Mouse (Mus musculus) lung, embryonic 16.5 days (tissue): Measurements from ENCODE around the gene Nipal3. TPM values are rescaled to one million over a fixed set of nuclear protein-coding genes. Genes with fewer than 3 reads are reported as not detected.
A peak's percentile ranks its signal among the peaks of the same experiment; 100 is the strongest.

Source experiments
- ATAC-seq: fragments of 200-750 bp; cut with Nextera tagmentation; 2 replicates; pipeline ENCODE4 v1.8.0; 2017; ENCODE audit warnings: low read depth, mild to moderate bottlenecking, moderate library complexity
- H3K27ac ChIP-seq: fragments of 300-500 bp; sonication (generic); 2 replicates; pipeline ENCODE4 v1.5.1; 2014; ENCODE audit warnings: mild to moderate bottlenecking, control low read depth, low read length
- H3K27me3 ChIP-seq: fragments of 300-500 bp; sonication (generic); 2 replicates; pipeline ENCODE4 v1.6.1; 2014; ENCODE audit warnings: low read depth, low read length, mixed read lengths; ENCODE audit not compliant: control insufficient read depth, insufficient read depth
- H3K36me3 ChIP-seq: fragments of 300-500 bp; sonication (generic); 2 replicates; pipeline ENCODE4 v1.6.1; 2014; ENCODE audit warnings: low read length; ENCODE audit not compliant: control insufficient read depth, insufficient read depth
- H3K4me1 ChIP-seq: fragments of 300-500 bp; sonication (generic); replicated peaks from 2 replicates; pipeline ENCODE4 v1.6.1; 2014; ENCODE audit warnings: low read length, mixed read lengths; ENCODE audit not compliant: control insufficient read depth, insufficient read depth
- H3K4me2 ChIP-seq: fragments of 300-500 bp; sonication (generic); 2 replicates; pipeline ENCODE4 v1.6.1; 2014; ENCODE audit warnings: low read depth, low read length, control low read depth
- H3K4me3 ChIP-seq: fragments of 300-500 bp; sonication (generic); 2 replicates; pipeline ENCODE4 v1.5.1; 2014; ENCODE audit warnings: mild to moderate bottlenecking, low read length, control low read depth
- H3K9ac ChIP-seq: fragments of 300-500 bp; sonication (generic); 2 replicates; pipeline ENCODE4 v1.6.1; 2014; ENCODE audit warnings: low read length, control low read depth
- H3K9me3 ChIP-seq: fragments of 300-500 bp; sonication (generic); 2 replicates; pipeline ENCODE4 v1.6.1; 2016; ENCODE audit warnings: low read length; ENCODE audit not compliant: control insufficient read depth
- WGBS: fragments of 180-500 bp; shearing (Covaris S2); extraction: QIAGEN DNeasy Blood & Tissue Kit; methylation state at CpG from one replicate; pipeline ENCODE4 v1.1.7; 2014; 5-methylcytosine and 5-hydroxymethylcytosine counted together
- polyA plus RNA-seq: library from polyadenylated mRNA; unstranded; fragments of >200 nt; fragmentation: Nextera tagmentation; extraction: Ambion mirVana; gene quantifications from 2 replicates; pipeline ENCODE4 v1.2.1, GENCODE M21; 2015

Gene Nipal3
- polyA plus RNA-seq, 1 experiment from 2014 or later = 4.8 TPM

- Histone ChIP-seq H3K9me3 (no peaks in the 10 kb centered on the region), H3K36me3 (no peaks in the 10 kb centered on the region), H3K27ac (peak overlapping the region; percentile 41), H3K4me2 (no peak overlapping the region), H3K27me3 (no peaks in the 10 kb centered on the region), H3K4me3 (no peak overlapping the region), H3K4me1 (peaks cover 23% of the 10 kb centered on the region), H3K9ac (no peak overlapping the region)
- 46% methylated on average over 6 of the region's 6 CpGs for WGBS
- no peak for ATAC-seq
These were observed 41.7 kb downstream of the Nipal3 start for GRCm38 (mm10) chr4:135453164-135453563.

GRCm38 (mm10) chr4:135451360-135452015 is 43.4 kb downstream of the Nipal3 start:
- peak overlapping the region; percentile 47 for H3K4me2 ChIP-seq
- H3K9ac ChIP-seq = peak overlapping the region; percentile 1
- no peaks in the 10 kb centered on the region for H3K9me3 ChIP-seq
- peaks cover 23% of the 10 kb centered on the region for H3K4me1 ChIP-seq
- H3K27ac ChIP-seq = peak overlapping the region; percentile 71
- no peaks in the 10 kb centered on the region for H3K27me3 ChIP-seq
- no peaks in the 10 kb centered on the region for H3K36me3 ChIP-seq
- peak overlapping the region; percentile 11; the same call in 1 of the 2 replicates for H3K4me3 ChIP-seq
- ATAC-seq = peak; percentile 73
- WGBS = 19% methylated on average over 18 of the region's 18 CpGs

DNA sequence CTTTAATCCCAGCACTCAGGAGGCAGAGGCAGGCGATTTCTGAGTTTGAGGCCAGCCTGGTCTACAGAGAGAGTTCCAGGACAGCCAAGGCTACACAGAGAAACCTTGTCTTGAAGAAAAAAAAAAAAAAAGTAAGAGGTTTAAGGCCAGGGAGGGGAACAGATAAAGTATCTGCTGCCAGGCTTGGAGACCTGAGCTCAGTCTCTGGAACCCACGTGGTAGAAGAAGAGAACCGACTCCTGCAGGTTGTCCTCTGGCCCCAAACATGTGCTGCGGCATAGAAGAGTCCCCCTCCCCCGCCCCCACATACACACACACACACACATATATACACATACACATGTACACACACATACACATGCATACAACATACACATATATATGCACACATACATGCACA is 52.4 kb downstream of the Nipal3 start:
- Histone ChIP-seq H3K4me3 (no peak overlapping the region), H3K9me3 (no peaks in the 10 kb centered on the region), H3K36me3 (no peaks in the 10 kb centered on the region), H3K4me1 (peaks cover 4% of the 10 kb centered on the region; the same call in 1 of the 2 replicates), H3K27me3 (no peaks in the 10 kb centered on the region), H3K4me2 (no peak overlapping the region), H3K9ac (no peak overlapping the region), H3K27ac (no peak overlapping the region)
- WGBS = 77% methylated on average over 5 of the region's 5 CpGs
- ATAC-seq = no peak

- Histone ChIP-seq H3K9me3 (no peaks in the 10 kb centered on the region), H3K4me3 (no peak overlapping the region), H3K9ac (no peak overlapping the region), H3K4me2 (no peak overlapping the region), H3K36me3 (no peaks in the 10 kb centered on the region), H3K4me1 (peaks cover 4% of the 10 kb centered on the region; the same call in 1 of the 2 replicates), H3K27ac (peak overlapping the region; percentile 66), H3K27me3 (no peaks in the 10 kb centered on the region)
- 34% methylated on average over 9 of the region's 9 CpGs for WGBS
- ATAC-seq = peak; percentile 26; the same call in 1 of the 2 replicates
These were observed 54.8 kb downstream of the Nipal3 start for GRCm38 (mm10) chr4:135439904-135440522.

- Histone ChIP-seq H3K36me3 (no peaks in the 10 kb centered on the region), H3K4me2 (peak overlapping the region; percentile 45), H3K4me3 (peak overlapping the region; percentile 14; the same call in 1 of the 2 replicates), H3K9ac (peak overlapping the region; percentile 46; the same call in 1 of the 2 replicates), H3K27me3 (no peaks in the 10 kb centered on the region), H3K27ac (peak overlapping the region; percentile 4; the same call in 1 of the 2 replicates), H3K9me3 (no peaks in the 10 kb centered on the region), H3K4me1 (peaks cover 10% of the 10 kb centered on the region; the same call in 1 of the 2 replicates)
- WGBS = 2% methylated on average over 15 of the region's 15 CpGs
- ATAC-seq = peak; percentile 95
These were observed 55.6 kb downstream of the Nipal3 start for GRCm38 (mm10) chr4:135439188-135439647.

DNA sequence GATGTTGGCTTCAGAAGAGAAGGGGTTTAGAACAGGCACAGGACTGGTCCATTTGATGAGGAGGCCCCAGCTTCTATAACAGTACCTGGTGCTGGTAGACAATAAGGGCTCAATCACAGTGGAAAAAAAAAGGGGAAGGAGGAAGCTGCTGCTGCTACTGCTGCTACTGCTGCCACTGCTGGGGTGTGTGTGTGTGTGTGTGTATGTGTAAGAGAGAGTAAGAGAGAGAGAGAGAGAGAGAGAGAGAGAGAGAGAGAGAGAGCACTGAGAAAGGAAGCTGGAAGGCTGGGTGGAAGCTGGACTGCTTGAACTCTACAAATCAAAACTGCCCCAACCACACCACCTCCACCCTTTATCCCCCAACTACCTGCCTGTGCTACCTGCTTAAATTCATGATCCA is 56.9 kb downstream of the Nipal3 start:
- H3K4me2 ChIP-seq = no peak overlapping the region
- peaks cover 13% of the 10 kb centered on the region; the same call in 1 of the 2 replicates for H3K4me1 ChIP-seq
- H3K9me3 ChIP-seq = no peaks in the 10 kb centered on the region
- no peaks in the 10 kb centered on the region for H3K36me3 ChIP-seq
- ATAC-seq = no peak
- H3K27me3 ChIP-seq = no peaks in the 10 kb centered on the region
- H3K27ac ChIP-seq = no peak overlapping the region
- no peak overlapping the region for H3K4me3 ChIP-seq
- no peak overlapping the region for H3K9ac ChIP-seq

DNA sequence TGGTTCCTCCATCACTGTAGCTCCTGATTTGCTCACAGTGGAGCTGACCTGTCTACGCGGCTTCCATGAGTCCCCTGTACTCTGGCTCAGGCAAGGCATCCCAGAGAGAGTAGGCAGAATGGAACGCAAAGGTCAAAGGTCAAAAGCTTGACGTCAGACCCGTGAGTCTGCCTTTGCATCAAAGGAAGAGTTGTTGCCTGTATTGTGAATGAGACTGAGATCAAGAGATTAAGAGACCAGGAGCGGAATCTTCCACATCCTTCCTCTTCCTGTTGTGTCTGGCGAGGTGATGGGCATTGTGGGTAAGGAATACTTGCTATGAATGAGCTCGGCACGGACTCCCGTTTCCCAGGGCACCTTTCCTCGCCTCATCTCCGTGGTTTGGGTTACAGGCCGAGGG is 58.5 kb downstream of the Nipal3 start:
- ATAC-seq = no peak
- Histone ChIP-seq H3K9ac (no peak overlapping the region), H3K4me3 (no peak overlapping the region), H3K27me3 (no peaks in the 10 kb centered on the region), H3K36me3 (no peaks in the 10 kb centered on the region), H3K9me3 (no peaks in the 10 kb centered on the region), H3K4me1 (peaks cover 19% of the 10 kb centered on the region; the same call in 1 of the 2 replicates), H3K27ac (no peak overlapping the region), H3K4me2 (no peak overlapping the region)
- WGBS = 46% methylated on average over 13 of the region's 13 CpGs

DNA sequence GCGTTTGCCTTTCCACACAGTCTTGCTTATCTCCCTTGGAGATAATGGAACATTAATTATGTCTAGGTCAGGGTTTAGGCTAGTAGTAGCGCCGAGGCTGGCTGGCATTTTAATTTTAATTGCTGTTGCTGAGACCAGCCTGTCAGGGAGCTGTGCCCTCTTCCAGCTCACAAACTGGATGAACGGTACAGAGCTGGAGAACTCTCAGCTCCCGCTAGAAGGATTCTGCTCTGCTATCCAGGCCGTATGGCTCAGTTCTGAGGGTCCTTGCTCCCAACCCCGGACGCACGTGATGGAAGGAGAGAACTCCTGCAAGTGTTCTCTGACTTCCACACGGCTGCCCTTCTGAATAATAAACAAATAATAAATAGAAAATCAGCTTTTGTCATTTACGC is 60.4 kb downstream of the Nipal3 start:
- WGBS = 19% methylated on average over 11 of the region's 11 CpGs
- Histone ChIP-seq H3K36me3 (no peaks in the 10 kb centered on the region), H3K4me3 (peak overlapping the region; percentile 79), H3K4me1 (peaks cover 15% of the 10 kb centered on the region; the same call in 1 of the 2 replicates), H3K27me3 (no peaks in the 10 kb centered on the region), H3K4me2 (peak overlapping the region; percentile 98), H3K27ac (no peak overlapping the region), H3K9me3 (no peaks in the 10 kb centered on the region), H3K9ac (peak overlapping the region; percentile 79)
- ATAC-seq = no peak
